ENCODE assay signal across 9 mouse cellular contexts in genomic region chr10:96479786-96480185, GRCm38 (mm10).
DNase-seq lines count a peak whose midpoint lies in the region; ATAC-seq and TF ChIP-seq lines count a peak whose summit lies in the region.
"Had no signal": no experiment of that assay in that cellular context is flagged by ENCODE, and none has a peak within 500 bp of the region (broad histone marks: within the 10 kb centered on the region; RNA-seq: fewer than 3 reads in every experiment).

No protein-coding gene starts in this region.

- no peak overlapping the region for H3K4me3 ChIP-seq in hindbrain, postnatal 0 days (ENCODE audit: low read length)
- H3K4me3 ChIP-seq in hindbrain, embryonic 10.5 days = no peak overlapping the region
- H3K4me3 ChIP-seq in embryonic facial prominence, embryonic 13.5 days = no peak overlapping the region
- H3K4me3 ChIP-seq in forebrain, embryonic 12.5 days (replicated peaks) = no peak overlapping the region
- H3K4me3 ChIP-seq in limb, embryonic 14.5 days (replicated peaks; ENCODE audit: low read length) = no peak overlapping the region

- H3K4me2 ChIP-seq in hindbrain, postnatal 0 days (ENCODE audit: low read depth, low read length) = no peak overlapping the region
- peak overlapping the region; percentile 39; the same call in 1 of the 2 replicates for H3K4me2 ChIP-seq in embryonic facial prominence, embryonic 13.5 days
- 0 out of 2 replicates have a peak overlapping the region, but pooled peaks have one; percentile 19 for H3K4me2 ChIP-seq in forebrain, embryonic 12.5 days
- peak overlapping the region; percentile 34 for H3K4me2 ChIP-seq in limb, embryonic 14.5 days (replicated peaks; ENCODE audit: low read depth, low read length, severe bottlenecking)
- H3K4me2 ChIP-seq: liver, embryonic 11.5 days had no signal

- no peak for ATAC-seq in hindbrain, postnatal 0 days
- ATAC-seq in embryonic facial prominence, embryonic 13.5 days (ENCODE audit: insufficient number of reproducible peaks, insufficient read depth, low FRiP score, low TSS enrichment, low read depth) = no peak
- no peak for ATAC-seq in forebrain, embryonic 12.5 days (ENCODE audit: low FRiP score)
- ATAC-seq in limb, embryonic 14.5 days (ENCODE audit: low FRiP score, low read depth) = no peak

- H3K9ac ChIP-seq in hindbrain, postnatal 0 days (replicated peaks; ENCODE audit: low read length) = no peak overlapping the region
- H3K9ac ChIP-seq in embryonic facial prominence, embryonic 13.5 days = no peak overlapping the region
- H3K9ac ChIP-seq in forebrain, embryonic 12.5 days = no peak overlapping the region
- H3K9ac ChIP-seq in limb, embryonic 14.5 days (ENCODE audit: low read depth, low read length, severe bottlenecking) = no peak overlapping the region

- 53% methylated on average over 8 of the region's 8 CpGs for WGBS in hindbrain, postnatal 0 days
- WGBS in hindbrain, embryonic 10.5 days = 82% methylated on average over 8 of the region's 8 CpGs
- WGBS in embryonic facial prominence, embryonic 13.5 days = 72% methylated on average over 8 of the region's 8 CpGs
- 72% methylated on average over 8 of the region's 8 CpGs for WGBS in forebrain, embryonic 12.5 days
- WGBS in limb, embryonic 14.5 days = 41% methylated on average over 8 of the region's 8 CpGs

- intact Hi-C loops in heart, postnatal 14 days (cut with DNase I) = no loop called here

- no peak for TF ChIP-seq CTCF in hindbrain, postnatal 0 days (IDR thresholded peaks at IDR 0.05; ENCODE audit: low read depth)

- no peak for TF ChIP-seq POLR2A in limb, embryonic 14.5 days (IDR thresholded peaks at IDR 0.05; ENCODE audit: borderline replicate concordance, extremely low read depth, insufficient read depth, insufficient read length)

- H3K4me1 ChIP-seq in hindbrain, postnatal 0 days (ENCODE audit: insufficient read depth, low read length) = 0 out of 2 replicates have a peak, but pooled peaks cover 5% of the 10 kb centered on the region
- H3K4me1 ChIP-seq in hindbrain, embryonic 10.5 days (replicated peaks) = peaks cover 19% of the 10 kb centered on the region
- H3K4me1 ChIP-seq in embryonic facial prominence, embryonic 13.5 days = peaks cover 29% of the 10 kb centered on the region
- peaks cover 15% of the 10 kb centered on the region for H3K4me1 ChIP-seq in forebrain, embryonic 12.5 days
- peaks cover 12% of the 10 kb centered on the region for H3K4me1 ChIP-seq in limb, embryonic 14.5 days (ENCODE audit: control insufficient read depth, insufficient read depth, low read length)

- 0 out of 2 replicates have a peak overlapping the region, but pooled peaks have one; percentile 32 for H3K27ac ChIP-seq in hindbrain, postnatal 0 days
- H3K27ac ChIP-seq in hindbrain, embryonic 10.5 days = no peak overlapping the region
- H3K27ac ChIP-seq in embryonic facial prominence, embryonic 13.5 days = 0 out of 2 replicates have a peak overlapping the region, but pooled peaks have one; percentile 79
- peak overlapping the region; percentile 80 for H3K27ac ChIP-seq in forebrain, embryonic 12.5 days
- peak overlapping the region; percentile 38 for H3K27ac ChIP-seq in limb, embryonic 14.5 days (replicated peaks; ENCODE audit: low read depth, low read length)

- DNase-seq in hindbrain, postnatal 0 days (ENCODE audit: low spot score) = peak; percentile 22
- DNase-seq in hindbrain, embryonic 10.5 days (ENCODE audit: low spot score) = no peak
- DNase-seq in limb, embryonic 14.5 days (ENCODE audit: low spot score) = no peak
- DNase-seq in heart, postnatal 14 days = no peak
- no peak for DNase-seq in left cerebral cortex, adult 11 months (ENCODE audit: low spot score)
- DNase-seq: adrenal gland, postnatal 36 days had no signal

- no peaks in the 10 kb centered on the region for H3K36me3 ChIP-seq in hindbrain, postnatal 0 days (ENCODE audit: insufficient read depth, low read length)
- no peaks in the 10 kb centered on the region for H3K36me3 ChIP-seq in hindbrain, embryonic 10.5 days
- no peaks in the 10 kb centered on the region for H3K36me3 ChIP-seq in embryonic facial prominence, embryonic 13.5 days
- no peaks in the 10 kb centered on the region for H3K36me3 ChIP-seq in forebrain, embryonic 12.5 days (replicated peaks)
- no peaks in the 10 kb centered on the region for H3K36me3 ChIP-seq in limb, embryonic 14.5 days (ENCODE audit: control insufficient read depth, insufficient read depth, low read length)

- H3K27me3 ChIP-seq in hindbrain, postnatal 0 days (ENCODE audit: insufficient read depth, low read length) = no peaks in the 10 kb centered on the region
- H3K27me3 ChIP-seq in hindbrain, embryonic 10.5 days (ENCODE audit: insufficient read depth, poor library complexity, severe bottlenecking) = peaks cover 5% of the 10 kb centered on the region; the same call in 1 of the 2 replicates
- H3K27me3 ChIP-seq in embryonic facial prominence, embryonic 13.5 days = no peaks in the 10 kb centered on the region
- H3K27me3 ChIP-seq in forebrain, embryonic 12.5 days = no peaks in the 10 kb centered on the region
- no peaks in the 10 kb centered on the region for H3K27me3 ChIP-seq in limb, embryonic 14.5 days (ENCODE audit: control insufficient read depth, insufficient read depth, low read length)

- no peaks in the 10 kb centered on the region for H3K9me3 ChIP-seq in hindbrain, postnatal 0 days (ENCODE audit: low read length)
- H3K9me3 ChIP-seq in hindbrain, embryonic 10.5 days = no peaks in the 10 kb centered on the region
- H3K9me3 ChIP-seq in embryonic facial prominence, embryonic 13.5 days = no peaks in the 10 kb centered on the region
- no peaks in the 10 kb centered on the region for H3K9me3 ChIP-seq in forebrain, embryonic 12.5 days
- H3K9me3 ChIP-seq in limb, embryonic 14.5 days (ENCODE audit: control insufficient read depth, low read length) = no peaks in the 10 kb centered on the region
